Mouse (Mus musculus) forebrain, embryonic 11.5 days (tissue): ENCODE data around the gene Trrap. TPM values are rescaled to one million over a fixed set of nuclear protein-coding genes. Genes with fewer than 3 reads are reported as not detected.

Experiments used
- ATAC-seq: fragments of 200-750 bp; cut with Nextera tagmentation; replicated peaks from 2 replicates; pipeline ENCODE4 v1.8.0; 2017; ENCODE audit warnings: moderate TSS enrichment; ENCODE audit not compliant: low FRiP score
- DNase-seq: peaks from one replicate; pipeline ENCODE4 v3.0.0-alpha.2; 2017; ENCODE audit warnings: low spot score
- H3K27ac ChIP-seq: fragments of 300-500 bp; sonication (generic); 2 replicates; pipeline ENCODE4 v1.5.1; 2014; ENCODE audit warnings: low read depth, low read length
- H3K27me3 ChIP-seq: fragments of 300-500 bp; sonication (generic); 2 replicates; pipeline ENCODE4 v1.6.1; 2014; ENCODE audit warnings: mild to moderate bottlenecking, low read length, mixed read lengths; ENCODE audit not compliant: control insufficient read depth, insufficient read depth
- H3K36me3 ChIP-seq: fragments of 300-500 bp; sonication (generic); 2 replicates; pipeline ENCODE4 v1.6.1; 2014; ENCODE audit warnings: mild to moderate bottlenecking, low read length, moderate library complexity, mixed read lengths; ENCODE audit not compliant: control insufficient read depth, insufficient read depth
- H3K4me1 ChIP-seq: fragments of 300-500 bp; sonication (generic); replicated peaks from 2 replicates; pipeline ENCODE4 v1.6.1; 2014; ENCODE audit warnings: low read length, mixed read lengths; ENCODE audit not compliant: control insufficient read depth, insufficient read depth
- H3K4me2 ChIP-seq: fragments of 300-500 bp; sonication (generic); 2 replicates; pipeline ENCODE4 v1.6.1; 2014; ENCODE audit warnings: low read depth, mild to moderate bottlenecking, low read length, moderate library complexity, mixed read lengths; ENCODE audit not compliant: severe bottlenecking
- H3K4me3 ChIP-seq: fragments of 300-500 bp; sonication (generic); 2 replicates; pipeline ENCODE4 v1.5.1; 2014; ENCODE audit warnings: low read depth, low read length
- H3K9ac ChIP-seq: fragments of 300-500 bp; sonication (generic); 2 replicates; pipeline ENCODE4 v1.6.1; 2014; ENCODE audit warnings: low read length
- H3K9me3 ChIP-seq: fragments of 300-500 bp; sonication (generic); 2 replicates; pipeline ENCODE4 v1.6.1; 2016; ENCODE audit warnings: low read length, mixed read lengths; ENCODE audit not compliant: control insufficient read depth
- WGBS: fragments of 180-500 bp; shearing (Covaris S2); extraction: QIAGEN DNeasy Blood & Tissue Kit; methylation state at CpG from one replicate; pipeline ENCODE4 v1.1.7; 2014; 5-methylcytosine and 5-hydroxymethylcytosine counted together
- polyA plus RNA-seq: library from polyadenylated mRNA; unstranded; fragments of >200 nt; fragmentation: Nextera tagmentation; extraction: Ambion mirVana; gene quantifications from 2 replicates; pipeline ENCODE4 v1.2.1, GENCODE M21; 2014

The Trrap gene
- polyA plus RNA-seq, 1 experiment from 2014 or later: 137 TPM

DNA sequence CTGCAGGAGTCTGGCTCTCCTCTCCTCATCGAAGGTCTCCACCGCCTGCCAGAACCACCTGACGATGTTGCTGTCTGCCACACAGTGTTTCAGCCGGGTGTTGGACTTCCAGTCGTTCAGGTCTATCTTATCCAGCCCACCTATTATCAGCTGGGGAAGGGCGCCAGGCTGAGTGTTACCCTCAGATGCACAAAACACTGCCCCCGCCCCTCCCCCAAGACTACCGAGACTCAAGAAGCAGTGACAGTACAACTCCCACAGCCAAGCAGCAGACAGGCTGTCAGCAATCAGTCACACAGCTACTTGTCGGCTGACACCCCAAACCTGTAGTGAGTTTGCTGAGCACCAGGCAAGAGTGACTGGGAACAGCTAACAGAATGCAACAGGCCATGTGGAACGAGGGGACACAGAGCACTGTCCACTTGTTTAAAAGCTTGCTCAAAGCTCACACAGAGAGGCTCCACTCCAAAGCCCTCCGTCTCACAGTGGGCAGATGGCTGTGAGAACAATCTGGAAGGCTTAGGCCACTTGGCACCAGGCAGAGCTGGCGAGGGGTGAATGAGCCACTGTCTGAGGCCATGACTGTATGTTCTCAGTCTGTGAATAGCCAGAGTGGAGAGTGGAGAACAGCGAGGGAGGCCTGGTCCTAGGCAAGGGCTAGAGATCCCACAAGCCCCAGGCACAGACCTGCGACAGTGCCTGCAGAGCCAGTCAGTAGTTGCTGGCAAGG is 114.3 kb downstream of the Trrap start:
- Histone ChIP-seq H3K4me2 (no peak overlapping the region), H3K9me3 (no peaks in the 10 kb centered on the region), H3K4me3 (no peak overlapping the region), H3K36me3 (peaks cover 6% of the 10 kb centered on the region; the same call in 1 of the 2 replicates), H3K9ac (no peak overlapping the region), H3K4me1 (no peaks in the 10 kb centered on the region), H3K27ac (no peak overlapping the region), H3K27me3 (no peaks in the 10 kb centered on the region)
- DNase-seq (no peak), ATAC-seq (no peak)
- 89% methylated on average over 14 of the region's 14 CpGs for WGBS

GRCm38 (mm10) chr5:144884629-144885217 is 117.2 kb downstream of the Trrap start:
- Histone ChIP-seq H3K27me3 (no peaks in the 10 kb centered on the region), H3K27ac (no peak overlapping the region), H3K4me1 (no peaks in the 10 kb centered on the region), H3K36me3 (peaks cover 10% of the 10 kb centered on the region), H3K4me2 (no peak overlapping the region), H3K9ac (no peak overlapping the region), H3K4me3 (no peak overlapping the region), H3K9me3 (no peaks in the 10 kb centered on the region; the same call in 1 of the 2 replicates)
- ATAC-seq (no peak), DNase-seq (no peak)
- WGBS: 85% methylated on average over 13 of the region's 13 CpGs

- no peaks in the 10 kb centered on the region for H3K27me3 ChIP-seq
- 91% methylated on average over 9 of the region's 9 CpGs for WGBS
- no peak overlapping the region for H3K4me3 ChIP-seq
- no peak overlapping the region for H3K27ac ChIP-seq
- DNase-seq (no peak), ATAC-seq (no peak)
- H3K9me3 ChIP-seq: no peaks in the 10 kb centered on the region; the same call in 1 of the 2 replicates
- no peaks in the 10 kb centered on the region for H3K4me1 ChIP-seq
- H3K36me3 ChIP-seq: peaks cover 10% of the 10 kb centered on the region
- no peak overlapping the region for H3K4me2 ChIP-seq
- H3K9ac ChIP-seq: no peak overlapping the region
Observed at GRCm38 (mm10) chr5:144885968-144886650, 118.6 kb downstream of the Trrap start.

DNA sequence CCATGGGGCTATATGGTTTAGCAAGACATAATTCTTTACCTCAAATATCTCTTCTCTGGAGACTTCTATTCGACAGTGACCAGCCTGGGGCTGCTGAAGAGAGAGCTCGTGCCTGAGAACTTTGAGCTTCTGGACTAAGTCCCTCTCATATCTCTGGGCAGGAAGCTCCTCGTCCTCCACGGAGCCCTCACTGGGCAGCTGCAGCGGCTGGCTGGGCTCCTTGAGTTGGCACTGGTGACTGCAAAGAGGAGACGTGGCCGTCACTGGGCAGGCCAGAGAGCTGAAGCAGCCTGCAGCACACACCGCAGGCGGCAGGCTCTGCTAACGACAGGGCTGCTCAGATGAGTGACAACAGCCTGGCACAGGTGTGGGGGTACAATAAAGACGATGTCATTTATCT is 123.7 kb downstream of the Trrap start:
- Histone ChIP-seq H3K9me3 (no peaks in the 10 kb centered on the region; the same call in 1 of the 2 replicates), H3K4me2 (no peak overlapping the region), H3K4me1 (no peaks in the 10 kb centered on the region), H3K36me3 (peaks cover 4% of the 10 kb centered on the region), H3K4me3 (no peak overlapping the region), H3K27me3 (no peaks in the 10 kb centered on the region), H3K9ac (no peak overlapping the region), H3K27ac (no peak overlapping the region)
- WGBS: 88% methylated on average over 11 of the region's 11 CpGs
- no peak for ATAC-seq
- no peak for DNase-seq

DNA sequence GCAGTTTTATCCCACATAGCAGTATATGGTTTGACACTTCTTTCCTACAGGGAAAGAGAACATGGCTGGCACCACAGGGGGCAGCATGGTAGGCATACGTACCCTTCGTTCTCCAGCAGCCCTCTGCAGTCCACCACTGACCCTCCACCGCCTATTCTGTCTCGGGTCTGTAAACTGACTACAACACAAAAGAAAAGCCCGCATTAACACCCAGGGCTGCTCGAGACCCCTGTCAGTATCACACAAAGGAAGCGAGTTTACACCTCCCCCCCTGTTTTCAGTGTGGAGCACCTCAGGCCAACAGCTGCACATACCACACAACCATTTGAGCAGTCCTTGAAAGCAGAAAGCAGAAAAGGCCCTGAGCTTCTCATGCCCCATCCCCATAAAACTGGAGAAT is 130.3 kb downstream of the Trrap start:
- DNase-seq: peak; percentile 60
- WGBS: 11% methylated on average over 7 of the region's 7 CpGs

DNA sequence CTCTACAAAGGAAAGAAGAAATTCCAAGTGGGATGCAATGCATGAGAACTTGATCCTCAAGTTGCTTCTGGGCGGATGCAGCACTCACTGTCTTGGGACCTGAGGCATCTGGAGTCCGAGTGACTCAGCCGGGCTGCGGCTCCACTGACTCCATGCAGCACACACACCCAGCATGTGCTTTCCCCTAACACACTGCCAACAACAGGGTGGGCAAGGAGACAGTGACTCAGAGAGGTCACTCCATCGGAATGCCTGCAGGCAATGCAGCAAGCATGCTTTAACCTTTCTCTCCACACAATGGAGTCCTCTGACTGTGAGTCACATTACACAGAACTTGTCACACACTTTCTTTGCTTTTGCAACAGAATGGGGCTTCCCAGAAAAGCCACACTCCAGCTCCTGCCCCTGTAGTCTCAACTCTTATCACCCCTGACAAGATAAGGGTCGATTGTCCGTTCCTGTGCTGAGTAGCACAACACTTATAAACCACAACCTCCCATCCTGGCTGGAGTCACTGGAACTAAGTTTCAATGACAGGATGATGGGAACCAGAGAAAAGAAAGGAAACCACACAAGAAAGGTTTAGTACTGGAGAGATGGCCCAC is 131.0 kb downstream of the Trrap start:
- ATAC-seq: no peak; the same call in 1 of the 2 replicates
- Histone ChIP-seq H3K9me3 (no peaks in the 10 kb centered on the region), H3K4me3 (no peak overlapping the region), H3K36me3 (no peaks in the 10 kb centered on the region), H3K4me1 (peaks cover 16% of the 10 kb centered on the region), H3K9ac (no peak overlapping the region), H3K27ac (no peak overlapping the region), H3K4me2 (no peak overlapping the region), H3K27me3 (no peaks in the 10 kb centered on the region)
- WGBS: 51% methylated on average over 7 of the region's 7 CpGs
- DNase-seq: peak; percentile 59

More for the DNA sequence above, 130.3 kb downstream of the Trrap start:
- Histone ChIP-seq H3K9me3 (no peaks in the 10 kb centered on the region), H3K36me3 (no peaks in the 10 kb centered on the region), H3K27me3 (no peaks in the 10 kb centered on the region), H3K9ac (no peak overlapping the region; the same call in 1 of the 2 replicates), H3K4me3 (no peak overlapping the region), H3K4me1 (peaks cover 16% of the 10 kb centered on the region), H3K27ac (0 out of 2 replicates have a peak overlapping the region, but pooled peaks have one; percentile 51), H3K4me2 (no peak overlapping the region)
- ATAC-seq: peak; percentile 72

DNA sequence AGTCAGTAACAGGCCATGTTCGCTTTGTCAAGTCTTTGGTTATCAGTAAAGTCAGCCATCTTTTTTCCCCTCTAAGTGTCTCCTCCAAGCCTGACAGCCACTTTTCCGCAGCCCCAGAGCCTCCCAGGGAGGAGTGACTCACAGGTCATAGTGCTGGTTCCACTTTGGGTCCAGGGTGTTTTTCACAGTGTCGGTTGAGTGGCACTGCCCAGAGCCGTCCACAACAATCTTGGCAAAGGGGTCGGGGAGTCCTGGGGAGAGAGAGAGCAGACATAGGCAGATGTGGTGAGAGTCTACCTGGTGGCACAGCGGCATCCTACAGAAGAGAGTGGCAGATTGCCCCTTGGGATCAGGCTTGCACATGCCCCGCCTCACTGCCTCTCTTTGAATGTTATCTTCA is 133.5 kb downstream of the Trrap start:
- Histone ChIP-seq H3K9ac (no peak overlapping the region), H3K27ac (no peak overlapping the region), H3K36me3 (no peaks in the 10 kb centered on the region), H3K4me3 (no peak overlapping the region), H3K4me1 (peaks cover 16% of the 10 kb centered on the region), H3K4me2 (no peak overlapping the region), H3K27me3 (no peaks in the 10 kb centered on the region), H3K9me3 (no peaks in the 10 kb centered on the region)
- no peak for DNase-seq
- no peak for ATAC-seq
- 88% methylated on average over 7 of the region's 7 CpGs for WGBS

GRCm38 (mm10) chr5:144901791-144902190 is 134.3 kb downstream of the Trrap start:
- Histone ChIP-seq H3K4me1 (peaks cover 16% of the 10 kb centered on the region), H3K27me3 (no peaks in the 10 kb centered on the region), H3K27ac (no peak overlapping the region), H3K9ac (no peak overlapping the region), H3K36me3 (no peaks in the 10 kb centered on the region), H3K4me3 (no peak overlapping the region), H3K4me2 (no peak overlapping the region), H3K9me3 (no peaks in the 10 kb centered on the region)
- ATAC-seq (no peak), DNase-seq (no peak)
- WGBS: 78% methylated on average over 10 of the region's 10 CpGs
